Mouse (Mus musculus) mature B cell (primary cell): Measurements from ENCODE around the gene Zdhhc13.

Source experiments
- in situ Hi-C: fragments of 300-500 bp; cut with MboI; formaldehyde crosslinking; loops from 2 replicates; pipeline ENCODE4 v1.14.3; 2019

The Zdhhc13 gene

DNA sequence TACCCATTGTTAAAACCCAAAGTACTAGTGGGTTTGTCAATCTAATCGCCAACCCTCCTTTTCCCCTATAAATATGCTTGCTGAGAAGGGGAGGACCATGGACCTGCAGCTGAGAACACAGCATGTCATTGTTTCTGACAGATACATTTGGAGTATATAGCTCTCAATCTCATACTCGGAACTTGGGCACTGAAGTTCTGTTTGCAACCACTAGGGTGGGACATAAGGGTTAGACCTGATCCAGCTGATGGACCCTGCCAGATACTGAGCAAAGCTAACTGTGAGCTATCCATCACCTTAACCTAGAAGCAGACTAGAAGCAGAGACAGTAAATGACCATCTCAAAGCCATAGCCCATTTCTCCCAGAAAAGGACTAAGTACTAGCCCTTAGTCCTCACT is 49.6 kb downstream of the Zdhhc13 start:
- in situ Hi-C loops = no loop called here

DNA sequence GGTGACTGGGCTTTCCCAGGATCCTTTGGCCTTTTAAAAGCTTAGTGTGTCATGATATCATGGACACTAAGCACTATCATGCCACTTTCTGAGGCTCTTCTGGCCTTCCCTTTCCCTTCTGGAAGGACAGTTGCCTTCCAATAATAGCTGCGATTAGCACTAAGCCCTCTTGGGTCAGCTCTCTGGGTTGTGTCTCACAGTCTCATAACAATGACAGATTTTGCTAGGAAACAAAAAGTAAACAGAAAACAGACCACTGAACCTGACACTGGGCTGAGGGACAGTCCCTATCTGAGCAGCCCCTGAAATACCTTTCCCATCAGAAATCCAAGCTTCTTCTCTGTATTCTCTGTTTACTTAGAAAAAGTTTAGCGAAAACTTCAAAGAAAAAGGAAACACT is 51.7 kb downstream of the Zdhhc13 start:
- in situ Hi-C loops = no loop called here

DNA sequence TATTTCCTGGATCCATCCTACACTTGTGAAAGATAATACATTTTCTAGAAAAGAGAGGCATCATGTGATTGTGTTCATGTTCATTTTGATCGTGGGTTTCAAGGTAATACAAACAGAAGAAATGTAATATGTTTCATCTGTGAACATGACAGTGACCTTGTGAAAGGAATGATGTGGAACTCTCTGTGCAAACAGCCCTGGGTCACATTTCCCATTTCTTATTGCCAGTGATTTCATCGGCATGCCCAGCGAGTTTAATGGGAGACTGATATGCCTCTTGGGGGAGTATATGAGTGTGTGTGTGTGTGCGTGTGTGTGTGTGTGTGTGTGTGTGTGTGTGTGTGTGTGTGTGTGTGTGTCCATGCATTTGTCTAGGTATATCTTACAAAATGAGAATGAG is 52.7 kb downstream of the Zdhhc13 start:
- in situ Hi-C loops = no loop called here

DNA sequence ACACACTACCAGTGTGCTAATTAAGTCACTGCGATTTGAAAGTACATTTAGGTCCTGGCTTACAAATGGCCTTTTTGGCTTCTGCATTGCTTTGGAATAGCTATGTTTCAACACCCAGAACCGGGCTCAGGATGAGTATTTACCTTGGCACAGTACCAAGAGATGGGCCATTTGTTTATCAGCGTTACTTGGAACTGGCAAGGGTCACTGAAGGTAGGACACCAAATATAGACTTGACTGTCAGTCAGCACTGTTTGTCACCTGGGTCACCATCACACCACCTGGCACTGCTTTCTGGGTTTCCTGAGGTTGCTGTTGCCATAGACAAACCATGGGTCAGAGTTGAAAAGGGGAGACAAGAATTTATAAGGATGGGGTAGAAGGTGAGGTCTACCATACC is 53.5 kb downstream of the Zdhhc13 start:
- in situ Hi-C loops = no loop called here

DNA sequence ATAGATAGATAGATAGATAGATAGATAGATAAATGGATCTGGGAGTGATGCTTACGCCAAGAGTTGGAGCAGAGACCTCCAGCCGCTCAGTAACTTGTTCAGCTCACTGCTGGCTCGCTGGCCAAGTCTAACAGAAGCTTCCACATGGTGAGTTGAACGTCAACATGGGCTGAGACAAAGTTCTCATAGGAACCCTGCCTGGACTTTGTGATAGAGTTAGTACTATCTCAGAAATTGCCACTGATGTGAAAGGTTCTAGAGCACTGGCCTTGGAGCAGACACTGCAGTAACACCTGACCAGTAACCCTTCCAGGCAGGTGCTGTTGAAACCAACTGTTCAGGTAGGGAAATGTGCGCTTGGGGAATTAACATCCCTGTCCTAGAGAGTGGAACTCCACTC is 54.7 kb downstream of the Zdhhc13 start:
- in situ Hi-C loops = no loop called here

DNA sequence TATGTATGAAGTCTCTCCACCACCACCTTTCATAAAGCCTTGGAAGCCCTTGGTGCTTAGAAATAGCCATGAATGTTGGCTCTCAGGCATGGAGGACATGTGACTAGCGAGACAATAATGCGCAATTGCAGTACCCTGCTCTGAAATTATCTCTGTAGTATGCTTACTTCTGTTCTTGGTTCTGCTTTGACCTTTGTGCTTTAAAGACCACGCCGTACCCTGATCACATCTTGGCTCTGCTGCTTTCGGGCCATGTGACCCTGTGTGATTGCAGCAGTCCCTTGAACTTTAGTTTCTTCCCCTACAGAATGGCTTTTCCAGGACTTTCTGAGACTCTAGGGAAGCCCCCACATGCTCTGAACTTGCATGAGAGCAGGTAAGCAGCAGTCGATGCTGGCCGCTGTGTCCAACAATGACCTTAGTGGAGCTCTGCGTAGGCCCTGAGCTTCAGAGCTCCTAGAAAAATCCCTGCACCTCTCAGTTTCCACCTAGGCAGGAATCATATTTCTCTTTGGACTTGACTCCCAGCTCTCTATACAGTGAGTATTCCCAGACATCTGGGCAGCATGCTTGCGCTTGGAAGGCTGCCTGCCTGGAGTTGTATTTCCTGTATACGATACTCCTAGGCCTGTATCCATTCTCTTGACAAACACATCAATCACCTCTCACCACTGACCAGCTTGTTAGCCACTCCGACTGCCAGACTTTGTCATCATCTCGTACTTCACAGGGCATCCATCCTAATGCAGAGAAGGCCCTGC is 56.6 kb downstream of the Zdhhc13 start:
- in situ Hi-C loops = no loop called here

DNA sequence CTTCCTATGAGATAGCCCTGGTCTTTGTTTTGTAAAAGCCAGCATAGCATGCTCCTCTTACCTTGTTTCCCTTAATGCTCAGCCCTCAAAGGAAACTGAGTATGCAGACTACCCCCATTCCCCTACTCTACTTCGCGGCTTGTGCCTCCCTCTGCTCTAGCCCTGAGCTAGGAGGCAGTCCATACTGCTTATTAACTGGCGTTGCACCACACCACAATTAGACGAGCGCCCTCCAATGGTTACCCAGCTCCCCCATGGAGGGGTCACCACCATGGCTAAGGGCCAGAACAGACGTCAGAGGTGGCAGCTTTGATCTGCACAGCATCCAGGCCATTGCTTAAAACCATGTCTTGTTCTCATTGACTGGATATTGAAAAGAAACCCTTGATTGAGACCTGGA is 58.0 kb downstream of the Zdhhc13 start:
- in situ Hi-C loops = no loop called here

DNA sequence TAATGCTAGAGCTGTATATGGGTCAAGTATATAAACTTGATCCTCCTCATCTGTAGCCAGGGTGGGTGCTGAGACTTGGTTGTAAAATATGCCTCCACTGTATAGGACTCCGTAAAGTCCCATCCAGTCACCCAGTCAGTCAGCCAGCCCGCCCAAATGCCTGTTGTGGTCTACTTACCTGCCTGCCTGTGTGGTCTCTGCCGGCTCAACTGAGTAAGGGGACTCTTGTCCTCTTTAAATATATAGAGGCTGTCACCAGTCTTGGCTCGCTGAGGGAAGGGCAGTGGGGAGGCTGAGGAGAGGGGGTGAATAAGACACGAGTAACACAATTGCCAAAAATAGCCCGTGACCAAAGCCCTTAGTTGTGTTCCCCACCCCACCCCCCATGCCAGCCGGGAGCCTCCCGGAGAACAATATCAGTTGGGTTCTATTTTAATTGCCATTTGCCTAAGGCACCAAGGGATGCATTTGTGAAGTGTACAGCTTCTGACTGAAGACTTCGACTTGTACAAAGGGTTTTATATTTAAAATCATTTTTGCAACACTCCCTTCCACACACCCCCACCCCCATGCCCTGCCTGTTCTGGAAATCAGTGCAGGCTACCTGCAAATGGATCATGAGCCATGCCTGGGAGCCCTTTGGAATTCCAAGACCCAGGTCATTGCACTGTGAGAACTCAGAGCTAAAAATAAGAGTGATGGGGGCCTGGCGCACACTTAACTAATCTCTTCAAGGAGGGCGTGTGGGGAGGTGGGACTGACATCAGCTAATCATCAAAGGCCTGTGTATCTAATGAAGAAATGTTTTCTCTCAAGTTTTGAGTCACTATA is 59.2 kb downstream of the Zdhhc13 start, which contains the start of gene Csrp3:
Gene Csrp3 (minus strand): TSS at position 214 of the 831 bp plus-strand sequence.
- in situ Hi-C loops = no loop called here

DNA sequence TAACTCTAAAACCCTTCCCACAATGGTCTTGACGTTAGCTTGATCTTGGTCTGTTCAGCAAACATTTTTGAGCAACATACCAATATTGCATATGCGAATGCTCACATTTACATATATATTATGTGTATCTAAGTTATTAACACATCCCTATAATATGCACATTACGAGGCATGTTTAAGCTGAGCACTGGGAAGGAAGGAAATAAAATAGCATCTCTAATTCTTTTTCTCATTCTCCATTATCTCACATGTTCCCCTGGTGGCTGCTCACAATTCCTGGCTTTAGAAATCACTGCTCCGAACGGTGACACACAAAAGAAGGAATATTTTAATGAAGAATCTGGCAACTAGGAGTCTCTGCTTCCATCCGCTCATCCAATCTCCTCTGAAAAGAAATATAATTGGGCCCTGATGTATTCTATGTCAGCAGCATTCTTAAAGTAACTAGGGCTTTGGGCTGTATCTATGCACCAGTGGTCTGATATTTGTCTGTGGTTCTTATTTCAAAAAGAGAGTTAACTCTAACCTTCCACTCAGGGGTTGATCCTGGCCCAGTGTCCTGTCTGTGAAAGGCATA is 62.8 kb downstream of the Zdhhc13 start:
- in situ Hi-C loops = no loop called here

DNA sequence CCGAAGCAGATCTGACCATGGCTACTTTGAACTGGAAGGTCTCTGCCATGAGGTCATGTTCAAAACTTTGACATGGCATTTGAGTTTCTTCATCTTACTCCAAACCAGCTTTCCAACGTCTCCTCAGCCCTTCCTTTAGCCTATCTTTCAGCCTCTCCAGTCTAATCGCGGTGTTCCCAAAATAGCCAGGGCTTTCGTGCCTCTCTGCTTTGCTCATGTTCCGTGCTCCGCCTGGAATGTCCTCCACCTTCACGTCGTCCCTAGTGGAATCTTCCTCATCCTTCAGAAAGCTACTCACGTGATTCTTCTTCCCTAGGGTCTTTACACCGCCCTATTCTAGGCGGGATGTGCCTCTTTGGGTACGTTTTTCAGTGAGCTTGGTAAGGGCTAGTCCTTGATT is 64.7 kb downstream of the Zdhhc13 start:
- in situ Hi-C loops = no loop called here

DNA sequence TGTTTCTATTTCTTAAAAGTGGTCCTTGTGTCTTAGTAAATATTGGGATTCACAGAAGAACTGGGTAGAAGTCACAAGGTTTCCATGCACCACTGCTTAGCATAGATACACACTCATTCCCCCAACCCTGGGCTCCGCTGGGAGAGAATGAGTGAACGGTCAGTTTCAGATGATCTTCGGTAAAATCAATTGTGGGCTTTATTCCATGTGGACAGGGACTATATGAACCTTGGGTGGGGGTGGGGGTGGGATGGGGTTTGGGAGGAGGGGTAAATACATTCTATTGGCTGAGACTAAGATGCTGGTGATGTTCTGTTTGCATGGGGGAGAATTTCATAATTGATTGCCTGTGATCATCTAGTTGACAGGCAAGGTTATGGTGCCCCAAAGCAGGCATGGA is 66.7 kb downstream of the Zdhhc13 start:
- in situ Hi-C loops = no loop called here

DNA sequence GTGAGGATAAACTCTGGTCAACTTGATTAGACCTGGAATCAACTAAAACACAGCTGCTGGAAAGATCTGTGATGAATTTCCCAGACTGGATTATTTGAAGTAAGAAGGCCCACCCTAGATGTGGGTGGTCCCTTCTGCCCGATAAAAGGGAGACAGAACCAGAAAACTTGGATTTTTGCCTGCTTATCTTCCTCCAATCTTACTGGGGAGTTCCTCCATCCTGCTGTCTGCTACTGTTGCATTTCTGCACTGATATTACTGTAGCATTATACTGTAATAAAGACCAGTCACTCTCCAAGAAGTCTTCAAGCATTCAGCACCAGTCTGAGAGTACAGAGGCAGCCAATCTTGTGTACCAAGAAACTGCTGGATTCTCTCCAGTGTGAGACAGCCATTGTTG is 69.5 kb downstream of the Zdhhc13 start:
- in situ Hi-C loops = no loop called here

DNA sequence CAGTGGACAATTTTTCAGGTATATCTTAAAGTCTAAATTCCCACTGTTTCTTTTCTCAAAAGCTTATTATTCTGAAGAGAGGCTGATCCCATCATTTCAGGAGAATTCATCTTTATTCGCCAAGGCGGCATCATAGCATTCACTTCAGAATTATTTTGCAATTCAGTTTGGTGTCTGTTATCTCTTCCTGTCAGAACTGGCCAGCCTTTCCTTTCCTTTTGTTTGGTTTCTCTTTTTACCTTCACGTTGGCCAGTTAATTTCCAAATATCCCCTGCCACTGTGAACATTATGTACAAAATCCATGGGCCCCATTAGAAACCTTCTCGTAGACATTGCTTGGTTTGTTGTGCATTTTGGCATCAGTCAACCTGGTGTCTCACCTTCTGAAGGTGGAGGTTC is 70.6 kb downstream of the Zdhhc13 start:
- in situ Hi-C loops = no loop called here

DNA sequence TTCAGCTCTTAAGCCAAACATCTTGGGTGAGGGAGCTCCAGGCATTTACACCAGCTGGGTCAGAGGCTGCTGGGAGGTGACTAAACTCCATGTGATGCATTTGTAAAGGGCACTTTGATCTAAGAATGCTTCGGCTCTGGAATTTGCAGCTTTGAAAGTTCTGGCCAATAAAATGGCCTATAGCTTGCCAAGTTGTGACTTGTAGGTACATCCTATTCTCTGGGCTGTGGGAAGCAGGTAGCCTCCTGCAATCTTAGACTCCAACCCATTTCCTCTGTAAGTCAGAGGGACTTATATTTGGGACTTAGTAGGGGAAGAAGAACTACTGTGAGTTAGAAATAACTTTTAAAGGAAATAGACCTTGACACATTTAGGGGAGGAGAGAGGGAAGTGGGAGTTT is 72.1 kb downstream of the Zdhhc13 start:
- in situ Hi-C loops = no loop called here

DNA sequence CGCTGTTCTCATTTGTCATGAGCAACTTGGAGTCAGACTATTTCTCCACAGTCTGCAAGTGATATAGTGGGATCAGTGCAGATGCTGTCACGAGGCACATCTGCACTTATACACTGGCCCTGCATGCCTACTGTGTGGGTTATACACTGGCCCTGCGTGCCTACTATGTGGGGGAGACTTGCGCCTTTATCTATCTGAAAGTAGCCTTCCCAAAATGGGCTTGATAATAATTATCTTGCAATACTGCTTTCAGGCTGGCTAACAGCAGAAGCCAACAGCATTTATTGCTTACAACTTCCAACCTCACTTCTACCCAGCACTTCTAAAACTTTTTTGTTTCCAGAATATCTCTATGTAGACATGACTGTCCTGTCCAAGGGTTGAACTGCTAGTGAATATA is 73.0 kb downstream of the Zdhhc13 start:
- in situ Hi-C loops = no loop called here

DNA sequence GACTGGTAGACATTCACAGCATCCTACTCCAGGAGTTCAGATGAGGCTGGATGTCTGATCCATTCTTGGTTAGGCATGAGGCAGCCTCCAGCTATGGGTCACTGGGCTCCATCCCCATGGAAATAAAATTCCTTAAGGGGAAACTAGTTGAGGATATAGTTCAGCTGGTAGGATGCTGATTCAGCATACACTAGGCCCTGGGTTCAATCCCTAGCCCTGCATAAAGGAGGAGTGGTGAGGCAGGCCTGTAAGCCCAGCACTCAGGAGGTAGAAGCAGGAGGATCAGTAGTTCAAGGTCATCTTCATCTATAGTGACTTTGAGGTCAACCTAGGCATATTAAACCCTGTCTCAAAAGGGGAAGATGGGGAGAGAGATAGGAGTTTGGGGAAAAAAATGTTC is 75.4 kb downstream of the Zdhhc13 start:
- in situ Hi-C loops = no loop called here

DNA sequence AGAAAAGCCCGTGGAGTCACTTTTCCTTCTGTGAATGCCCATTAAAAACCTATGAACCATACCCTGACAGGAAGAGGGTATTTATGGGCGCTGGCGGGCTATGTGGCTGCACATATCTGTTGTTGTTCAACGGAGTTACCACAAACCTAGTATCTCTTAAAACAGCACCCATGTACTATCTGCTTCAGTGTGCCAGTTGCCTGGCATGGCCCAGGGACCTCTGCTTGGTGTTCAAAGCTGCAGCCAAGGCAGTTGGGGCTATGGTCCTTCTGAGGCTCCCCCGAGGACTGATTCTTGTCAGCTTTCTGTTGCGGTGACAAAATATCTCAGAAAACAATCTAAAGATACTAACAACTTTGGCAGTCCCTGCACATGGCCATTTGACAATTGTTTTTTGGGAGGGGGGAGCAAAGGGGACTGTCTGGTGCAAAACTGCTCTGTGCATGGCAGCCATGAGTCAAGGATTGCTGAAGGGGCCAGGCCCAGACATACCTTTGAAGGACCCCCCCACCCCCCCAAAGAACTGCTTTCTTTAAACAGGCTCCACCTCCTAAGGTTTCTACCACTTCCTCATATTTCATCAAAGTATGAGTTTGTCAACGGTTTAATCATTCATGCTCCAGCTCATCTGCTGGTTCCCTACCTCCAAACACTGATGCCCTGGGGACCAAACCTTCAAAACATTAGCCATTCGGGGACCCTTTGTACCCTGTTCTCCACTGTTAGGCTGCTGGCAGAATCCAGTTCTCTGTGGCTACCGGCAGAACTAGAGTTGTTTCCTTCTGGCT is 76.1 kb downstream of the Zdhhc13 start:
- in situ Hi-C loops = no loop called here

DNA sequence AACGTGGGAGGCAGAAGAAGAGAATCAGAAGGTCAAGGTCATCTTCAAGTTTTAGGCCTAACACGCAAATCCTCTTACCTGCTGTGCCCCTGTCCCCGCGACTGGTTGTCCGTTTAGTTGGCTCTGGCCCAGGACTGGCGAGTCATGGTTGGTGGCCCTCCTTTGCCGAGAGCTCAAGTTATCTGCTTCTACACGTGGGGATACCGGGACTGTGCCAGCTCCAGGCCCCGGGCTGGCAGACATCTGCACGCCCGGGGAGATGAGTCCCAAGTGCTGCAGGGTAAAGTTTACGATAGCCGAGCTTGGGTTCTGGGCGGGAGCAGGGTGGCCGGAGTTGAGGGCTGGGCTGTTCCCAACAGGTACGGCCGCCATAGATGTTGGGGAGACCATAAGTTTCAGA is 78.8 kb downstream of the Zdhhc13 start:
- in situ Hi-C loops = no loop called here

DNA sequence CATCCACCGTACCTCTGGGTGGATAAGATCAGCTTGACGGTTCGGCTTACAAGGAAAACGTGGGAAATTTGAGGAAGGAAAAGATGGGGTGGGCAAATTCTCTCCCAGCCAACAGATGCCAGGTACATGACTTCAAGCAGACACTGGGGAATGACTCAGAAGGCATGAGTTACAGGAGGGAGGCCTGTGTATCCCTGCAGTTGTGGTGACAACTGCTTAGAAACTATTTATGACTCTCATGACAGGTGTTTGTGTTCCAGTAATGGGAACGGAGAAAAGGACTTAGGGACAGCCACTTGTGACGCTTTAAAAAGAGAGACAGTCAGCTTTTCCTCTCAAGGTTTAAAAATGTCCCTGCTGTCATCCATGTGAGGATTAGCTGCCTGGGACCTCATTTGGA is 81.3 kb downstream of the Zdhhc13 start:
- in situ Hi-C loops = no loop called here

DNA sequence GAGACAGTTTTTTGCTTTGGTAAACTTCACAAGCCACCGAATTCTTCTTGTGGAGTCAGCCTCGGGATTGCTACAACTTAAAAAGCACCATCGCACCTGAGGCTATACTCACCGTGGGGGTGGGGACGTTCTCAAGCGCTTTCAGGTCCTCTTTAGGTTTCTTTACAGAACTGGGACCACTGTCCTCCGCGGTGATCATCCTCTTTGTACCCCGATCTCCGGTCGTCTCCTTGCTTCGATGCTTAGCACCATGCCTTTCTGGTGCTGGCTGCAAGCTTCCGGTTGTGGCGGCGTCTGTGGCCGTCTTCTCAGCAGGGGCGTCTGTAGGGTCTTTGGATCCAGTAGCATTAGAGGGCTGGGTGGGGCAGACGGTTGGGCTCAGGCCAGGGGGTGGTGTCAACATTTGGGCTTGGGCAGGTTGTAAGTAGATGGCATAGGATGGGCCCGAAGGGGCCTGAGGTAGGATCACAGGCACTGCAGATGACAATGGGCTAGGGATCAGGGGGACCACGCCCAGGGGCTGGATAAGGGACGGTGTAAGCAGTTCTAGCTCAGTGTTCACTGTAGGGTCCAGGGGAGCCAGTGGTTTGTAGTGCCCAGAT is 81.9 kb downstream of the Zdhhc13 start:
- in situ Hi-C loops = no loop called here

DNA sequence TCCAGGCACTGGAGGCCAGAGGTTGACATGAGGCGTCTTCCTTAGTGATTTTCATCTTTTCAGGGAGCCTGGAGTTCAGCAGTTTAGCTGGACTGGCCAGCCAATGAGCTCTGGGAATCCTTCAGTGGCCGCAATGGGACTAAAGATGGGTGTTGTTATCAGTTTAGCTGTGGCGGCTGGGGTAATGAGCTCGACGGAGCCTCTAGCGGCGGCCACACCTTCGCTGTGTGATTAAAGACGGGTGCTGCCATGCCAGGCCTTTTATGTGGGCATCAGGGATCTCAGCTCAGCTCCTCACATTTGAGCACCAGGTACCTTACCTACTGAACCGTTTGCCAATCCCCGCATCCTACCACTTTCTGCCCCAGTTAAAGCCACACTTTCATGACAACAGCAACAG is 82.5 kb downstream of the Zdhhc13 start:
- in situ Hi-C loops = no loop called here

DNA sequence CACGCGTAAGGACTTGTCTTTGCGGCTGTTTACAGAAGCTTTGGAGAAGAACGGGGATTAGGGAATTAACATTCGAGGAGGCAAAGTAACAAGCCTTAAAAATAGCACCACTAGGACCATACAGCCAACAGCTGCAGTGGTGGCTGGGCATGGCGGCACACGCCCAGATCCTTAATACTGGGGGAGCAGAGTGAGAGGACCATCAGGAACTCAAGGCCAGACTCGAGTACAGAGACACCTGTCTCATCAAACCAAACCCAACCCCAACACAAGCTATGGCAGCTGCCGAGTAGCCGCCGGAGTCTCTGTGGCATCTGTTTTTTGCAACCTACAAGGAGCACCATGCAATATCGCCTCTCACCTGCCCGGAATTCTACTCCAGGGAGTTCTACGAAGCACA is 86.3 kb downstream of the Zdhhc13 start:
- in situ Hi-C loops = no loop called here
